Mouse (Mus musculus): Measurements from ENCODE around the gene Dido1. TPM values are rescaled to one million over a fixed set of nuclear protein-coding genes. Genes with fewer than 3 reads are reported as not detected.
"Not testable (repeated sequence)": the region's sequence is repeated elsewhere in the genome, so short reads cannot be mapped to it uniquely, and the experiment has no call there.

Dido1 gene
- polyA plus RNA-seq, 1 experiment from 2014 or later = 30.8 TPM

DNA sequence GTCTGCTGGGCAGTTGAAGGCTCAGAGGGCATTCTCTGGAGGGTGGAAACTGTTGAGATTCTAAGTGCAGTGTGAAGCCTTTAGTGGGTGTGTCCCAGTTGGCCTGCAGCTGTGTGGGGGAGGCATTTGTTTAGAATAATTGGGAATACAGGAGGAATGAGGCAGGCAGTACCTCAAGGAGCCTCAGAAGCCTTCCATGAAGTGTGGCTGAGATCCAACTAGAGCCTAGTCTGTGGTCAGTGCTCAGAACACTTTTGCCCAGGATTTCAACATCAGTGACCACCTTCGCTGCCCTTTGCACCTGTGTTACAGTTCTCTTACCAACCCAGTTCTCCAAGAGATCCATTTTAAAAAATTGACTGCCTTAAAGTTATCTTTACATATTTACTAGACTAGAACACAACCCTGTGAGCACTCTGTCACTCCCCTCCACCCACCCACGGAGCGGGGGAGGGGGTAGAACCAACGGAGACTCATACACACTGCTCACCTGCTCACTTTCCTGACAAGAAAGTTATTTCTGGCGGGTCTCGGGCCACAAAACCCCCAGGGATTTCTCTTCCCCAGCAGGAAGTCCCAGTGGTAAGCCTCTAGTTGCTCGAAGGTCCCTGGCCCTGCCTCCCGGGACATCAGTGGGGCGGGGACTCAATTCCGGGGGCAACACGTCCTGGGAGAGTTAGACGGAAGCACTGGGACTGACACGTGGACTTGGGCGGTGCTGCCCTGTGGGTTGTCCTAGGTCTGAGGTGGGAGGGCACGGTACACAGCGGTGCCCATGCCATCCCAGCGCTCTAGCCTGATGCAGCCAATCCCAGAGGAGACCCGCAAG, 15.0 kb upstream of the Dido1 start, which contains the start of gene Slc17a9:
Slc17a9 (plus strand) TSS at position 679 of the 829 bp plus-strand sequence.
- CTCF ChIA-PET = no interaction called here
- POLR2A ChIA-PET = no interaction called here
- ATAC-seq (no peak), DNase-seq (ENCODE audit: low read depth, low spot score) (no peak)
- in situ Hi-C loops (cut with MboI; ENCODE audit: low pct_unique_long_range_greater_than_20kb) = no loop called here
- no peaks in the 10 kb centered on the region for H3K27me3 ChIP-seq
- TF ChIP-seq CTCF (IDR thresholded peaks at IDR 0.05) = no peak

DNA sequence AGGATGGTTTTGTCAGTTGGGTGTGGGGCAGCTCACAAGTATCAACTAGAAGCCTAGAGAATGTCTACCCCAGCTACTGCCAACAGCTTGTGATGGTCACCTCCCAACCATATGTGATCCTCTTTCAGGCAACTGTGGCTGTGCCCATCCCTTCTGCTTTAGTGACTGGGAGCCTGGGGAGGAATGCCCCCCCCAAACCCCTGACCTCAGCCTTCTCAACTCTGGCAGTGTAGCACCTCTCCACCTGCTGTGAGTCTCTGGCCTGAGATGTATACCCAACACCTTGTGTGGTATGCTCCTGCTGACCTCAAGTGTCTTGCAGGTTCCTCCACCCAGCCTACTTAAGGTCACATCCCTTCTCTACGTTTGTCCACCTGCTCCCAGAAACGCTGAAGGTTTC, 14.1 kb upstream of the Dido1 start:
- DNase-seq (ENCODE audit: low read depth, low spot score) = no peak
- CTCF ChIA-PET = no interaction called here
- no peak for ATAC-seq
- POLR2A ChIA-PET = interaction anchor here (0.9 kb wide), 1 partner anchor 29 kb away, joined by 3 read pairs; no protein-coding TSS in a partner anchor
- TF ChIP-seq CTCF (IDR thresholded peaks at IDR 0.05) = no peak
- no peaks in the 10 kb centered on the region for H3K27me3 ChIP-seq
- in situ Hi-C loops (cut with MboI; ENCODE audit: low pct_unique_long_range_greater_than_20kb) = no loop called here

DNA sequence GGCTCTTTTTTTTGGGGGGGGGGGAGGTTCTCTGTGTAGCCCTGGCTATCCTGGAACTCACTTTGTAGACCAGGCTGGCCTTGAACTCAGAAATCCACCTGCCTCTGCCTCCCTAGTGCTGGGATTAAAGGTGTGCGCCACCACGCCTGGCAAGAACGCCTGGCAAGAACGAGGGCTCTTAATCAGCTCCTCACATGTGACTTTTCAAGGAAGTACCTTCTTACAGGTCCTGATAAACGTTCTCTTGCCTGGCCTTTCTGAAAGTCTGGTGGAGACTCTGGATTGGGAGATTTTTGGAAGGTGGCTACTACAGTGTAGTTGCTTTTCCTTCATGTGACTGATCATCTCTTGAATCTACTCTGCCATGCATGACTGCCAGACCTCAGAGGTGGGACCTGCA, 12.9 kb upstream of the Dido1 start:
- POLR2A ChIA-PET; H3K27me3 ChIP-seq; DNase-seq (ENCODE audit: low read depth, low spot score); ATAC-seq; in situ Hi-C loops (cut with MboI; ENCODE audit: low pct_unique_long_range_greater_than_20kb): not testable (repeated sequence)
- CTCF ChIA-PET = interaction anchor here (1.9 kb wide), 1 partner anchor 11 kb away, joined by 5 read pairs; no protein-coding TSS in a partner anchor

DNA sequence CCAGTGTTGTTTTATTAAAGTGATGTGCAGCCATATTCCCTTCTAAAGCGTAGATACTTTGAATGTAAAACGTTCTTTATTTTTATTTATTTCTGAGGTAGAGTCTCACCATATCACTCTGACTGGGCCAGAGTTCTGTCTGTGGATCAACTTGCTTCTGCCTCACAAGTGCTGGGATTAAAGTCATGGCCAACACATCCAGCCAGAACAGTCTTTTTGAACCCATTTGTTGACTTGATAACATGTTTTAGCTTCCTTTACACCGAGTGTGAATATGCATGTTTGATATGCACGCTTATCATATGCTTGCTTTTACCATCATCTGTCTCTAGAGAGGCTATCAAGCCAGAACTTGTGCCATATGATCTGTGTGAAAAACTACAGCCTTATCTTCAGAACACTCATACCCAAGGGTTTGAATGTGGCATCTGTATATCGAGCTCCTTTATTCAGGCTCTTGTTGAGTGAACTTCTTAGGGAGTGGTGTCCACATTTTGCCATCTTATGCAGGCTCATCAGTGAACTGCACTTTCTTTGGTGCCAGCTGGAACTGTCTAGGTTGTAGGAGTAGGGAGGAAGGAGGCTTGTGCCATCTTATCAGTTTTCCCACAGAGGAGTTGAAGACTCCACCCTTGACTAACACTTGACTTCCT, 2.4 kb upstream of the Dido1 start:
- in situ Hi-C loops (cut with MboI; ENCODE audit: low pct_unique_long_range_greater_than_20kb) = no loop called here
- H3K27me3 ChIP-seq = no peaks in the 10 kb centered on the region
- ATAC-seq (no peak), DNase-seq (ENCODE audit: low read depth, low spot score) (no peak)
- CTCF ChIA-PET = interaction anchor here (1.0 to 1.7 kb wide), 4 partner anchors 10 to 74 kb away, joined by 3 to 5 read pairs (median 4); no protein-coding TSS in a partner anchor
- POLR2A ChIA-PET = no interaction called here
- no peak for TF ChIP-seq CTCF (IDR thresholded peaks at IDR 0.05)

DNA sequence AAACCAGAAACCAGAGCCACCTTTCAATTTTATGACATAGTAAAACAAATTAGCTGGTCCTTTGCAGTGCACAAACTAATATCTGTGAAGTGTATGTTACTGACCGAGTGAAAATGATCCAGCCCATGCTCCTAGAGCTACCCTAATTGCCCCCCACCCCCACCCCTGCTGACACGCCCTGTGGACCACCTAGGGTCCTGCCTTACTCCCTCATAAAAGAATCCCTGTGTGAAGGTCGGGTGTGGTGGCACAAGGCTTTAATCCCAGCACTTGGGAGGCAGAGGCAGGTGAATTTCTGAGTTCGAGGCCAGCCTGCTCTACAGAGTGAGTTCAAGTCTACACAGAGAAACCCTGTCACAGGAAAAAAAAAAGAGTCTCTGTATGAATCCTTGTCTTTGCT, 1.7 kb upstream of the Dido1 start:
- ChIA-PET CTCF (interaction anchor here (1.0 to 1.7 kb wide), 3 partner anchors 11 to 27 kb away, joined by 3 to 5 read pairs (median 4); no protein-coding TSS in a partner anchor), POLR2A (no interaction called here)
- no peak for TF ChIP-seq CTCF (IDR thresholded peaks at IDR 0.05)
- in situ Hi-C loops (cut with MboI; ENCODE audit: low pct_unique_long_range_greater_than_20kb) = no loop called here
- no peak for ATAC-seq
- no peaks in the 10 kb centered on the region for H3K27me3 ChIP-seq
- DNase-seq (ENCODE audit: low read depth, low spot score) = no peak

DNA sequence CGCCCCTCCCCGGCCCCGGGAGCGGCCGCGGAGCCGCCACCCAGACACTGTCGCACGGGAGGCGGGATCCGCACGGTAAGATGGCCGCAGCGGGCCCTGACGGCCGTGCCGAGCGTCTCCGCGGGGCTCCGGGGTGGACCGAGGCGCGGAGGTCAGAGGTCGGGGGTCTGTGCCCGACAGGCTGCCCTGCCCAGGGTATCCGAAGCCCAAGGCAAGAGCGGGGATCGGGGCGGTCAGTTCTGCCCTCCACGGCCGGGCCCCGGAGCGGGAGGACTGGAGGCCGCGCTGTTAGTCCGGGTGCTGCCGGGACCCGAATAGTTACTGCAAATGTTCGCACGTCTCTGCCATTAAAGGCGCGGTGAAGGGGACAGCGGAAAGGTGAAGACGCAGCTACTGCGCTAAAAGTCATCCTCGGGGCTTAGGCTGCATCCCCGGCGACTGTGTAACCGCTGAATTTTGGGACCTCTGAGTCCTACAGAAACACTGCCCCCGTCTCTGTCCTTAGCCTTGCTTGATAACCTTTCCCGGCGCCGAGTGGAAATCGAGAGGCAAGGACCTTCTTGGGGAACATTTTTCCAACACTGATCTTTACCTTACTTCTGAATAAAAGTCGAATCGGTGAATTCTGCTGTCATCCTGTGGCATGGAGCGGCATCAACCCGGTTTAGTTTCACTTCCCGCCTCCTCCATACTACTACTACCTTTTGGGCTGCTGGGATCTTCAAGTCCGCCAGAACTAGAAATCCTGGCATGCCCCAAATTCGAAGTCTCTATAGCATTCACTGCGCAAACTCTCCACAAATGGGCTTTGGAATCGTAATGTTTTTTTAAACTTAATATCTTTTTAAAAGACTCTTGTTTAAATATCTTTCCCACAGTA, 717 bp upstream of the Dido1 start:
- no peaks in the 10 kb centered on the region for H3K27me3 ChIP-seq
- in situ Hi-C loops (cut with MboI; ENCODE audit: low pct_unique_long_range_greater_than_20kb) = no loop called here
- CTCF ChIA-PET = interaction anchor here (1.0 kb wide), 1 partner anchor 26 kb away, joined by 3 read pairs; no protein-coding TSS in a partner anchor
- POLR2A ChIA-PET = interaction anchor here (1.1 kb wide), 1 partner anchor 130 kb away, joined by 3 read pairs; the partner anchor contains the start of gene Mrgbp
- ATAC-seq = peak; percentile 27
- no peak for DNase-seq (ENCODE audit: low read depth, low spot score)
- no peak for TF ChIP-seq CTCF (IDR thresholded peaks at IDR 0.05)

DNA sequence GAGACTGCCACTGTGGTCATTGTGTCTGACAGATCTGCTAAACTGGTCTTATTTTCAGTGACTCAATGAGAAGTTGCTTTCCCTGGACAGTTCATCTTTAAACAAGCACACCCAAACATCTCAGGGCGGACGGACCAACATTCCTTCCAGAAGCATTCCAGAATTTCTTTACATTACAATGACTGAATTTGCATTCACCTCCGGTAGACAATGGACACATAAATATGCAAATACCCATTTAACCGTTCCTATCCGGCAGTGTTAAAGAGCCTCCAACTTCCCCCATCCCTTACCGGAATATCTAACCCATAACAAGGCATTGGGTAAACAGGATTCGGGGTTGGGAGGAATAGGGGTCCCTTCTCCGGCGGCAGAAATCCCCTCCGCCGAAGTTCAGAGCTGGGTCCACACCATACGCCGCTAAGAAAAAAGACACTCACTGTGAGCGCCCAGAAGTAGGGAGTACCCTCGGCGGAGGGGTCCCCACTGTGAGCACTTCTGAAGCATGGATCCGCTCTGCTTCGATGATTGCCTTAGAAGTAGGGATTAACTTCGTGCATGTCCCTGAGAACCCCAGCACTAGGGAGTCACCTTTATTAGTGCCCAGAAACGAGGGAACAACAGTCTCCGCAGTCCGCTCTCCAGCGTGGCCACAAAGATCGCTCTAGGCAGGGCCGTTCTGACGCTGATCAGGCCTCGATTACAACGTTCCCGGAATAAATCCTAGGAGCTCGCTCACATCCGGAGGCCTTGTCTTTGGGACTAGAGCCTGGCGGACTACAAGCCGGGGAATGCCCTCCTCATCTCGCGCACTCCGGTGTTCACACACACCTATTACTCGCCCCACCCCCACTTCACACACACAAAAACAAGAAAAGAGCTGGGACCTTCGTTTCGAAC, 526 bp downstream of the Dido1 start:
- no peaks in the 10 kb centered on the region for H3K27me3 ChIP-seq
- DNase-seq (ENCODE audit: low read depth, low spot score) (no peak), ATAC-seq (peak; percentile 34)
- in situ Hi-C loops (cut with MboI; ENCODE audit: low pct_unique_long_range_greater_than_20kb) = no loop called here
- CTCF ChIA-PET = interaction anchor here (1.0 kb wide), 1 partner anchor 8 kb away, joined by 4 read pairs; no protein-coding TSS in a partner anchor
- no peak for TF ChIP-seq CTCF (IDR thresholded peaks at IDR 0.05)
- POLR2A ChIA-PET = interaction anchor here (0.7 to 1.1 kb wide), 2 partner anchors 128 to 783 kb away, joined by 3 to 5 read pairs; partner anchors contain the start of gene Mrgbp

DNA sequence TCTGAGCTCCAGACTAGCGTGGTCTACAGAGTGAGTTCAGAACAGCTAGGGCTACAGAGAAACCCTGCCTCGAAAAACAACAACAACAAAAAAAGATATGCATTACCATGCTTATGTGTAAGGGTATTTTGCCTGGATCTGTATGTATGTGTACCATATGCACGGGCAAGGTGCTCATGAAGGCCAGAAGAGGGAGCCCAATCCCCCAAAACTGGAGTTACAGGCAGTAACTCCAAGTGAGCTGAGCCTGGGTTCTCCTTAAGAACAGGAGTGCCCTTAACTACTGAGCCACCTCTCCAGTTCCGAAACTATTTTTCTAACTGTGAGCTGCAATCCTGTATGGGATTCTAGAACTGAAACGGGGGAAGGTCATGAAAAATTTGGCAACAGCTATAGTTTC, 3.8 kb downstream of the Dido1 start:
- DNase-seq (ENCODE audit: low read depth, low spot score) = no peak
- ChIA-PET POLR2A (no interaction called here), CTCF (interaction anchor here (0.7 to 2.1 kb wide), 3 partner anchors 11 to 27 kb away, joined by 3 to 6 read pairs (median 4); no protein-coding TSS in a partner anchor)
- H3K27me3 ChIP-seq = no peaks in the 10 kb centered on the region
- ATAC-seq = no peak
- in situ Hi-C loops (cut with MboI; ENCODE audit: low pct_unique_long_range_greater_than_20kb) = no loop called here
- no peak for TF ChIP-seq CTCF (IDR thresholded peaks at IDR 0.05)

DNA sequence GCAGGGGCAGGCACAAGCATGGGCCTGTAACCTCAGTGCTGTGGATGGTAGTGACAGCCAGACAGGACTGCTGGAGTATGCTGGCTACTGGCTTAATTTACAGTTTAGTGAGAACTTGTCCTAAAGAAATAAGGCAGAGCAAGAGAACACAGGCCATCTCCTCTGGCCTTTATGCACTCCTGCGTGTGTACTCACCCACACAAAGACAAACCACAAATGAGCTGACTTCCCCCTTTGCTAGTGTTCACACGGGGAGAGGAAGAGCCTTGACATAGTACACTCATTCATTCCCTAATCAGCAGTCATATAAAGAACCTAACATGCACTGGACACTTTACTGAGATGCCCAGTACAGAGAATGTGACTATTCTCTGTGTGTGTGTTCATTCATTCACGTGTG, 4.7 kb downstream of the Dido1 start:
- no peak for TF ChIP-seq CTCF (IDR thresholded peaks at IDR 0.05)
- ChIA-PET POLR2A (no interaction called here), CTCF (interaction anchor here (1.0 to 2.1 kb wide), 4 partner anchors 10 to 26 kb away, joined by 4 to 6 read pairs (median 4); no protein-coding TSS in a partner anchor)
- no peak for DNase-seq (ENCODE audit: low read depth, low spot score)
- no peaks in the 10 kb centered on the region for H3K27me3 ChIP-seq
- no peak for ATAC-seq
- in situ Hi-C loops (cut with MboI; ENCODE audit: low pct_unique_long_range_greater_than_20kb) = no loop called here
